Mouse (Mus musculus): ENCODE measurements at regions not wholly inside any gene's neighbourhood (a gene's known extent, or its start where the extent isn't known, plus 50 kb on each side); places are given as distances from the start of the nearest gene placed in this dataset.

GRCm38 (mm10) chr1:118756171-118756865, 128.6 kb downstream of the Tfcp2l1 start:
- TF ChIP-seq CTCF (IDR thresholded peaks at IDR 0.05; ENCODE audit: low read depth) (no peak), EP300 (IDR thresholded peaks at IDR 0.05; ENCODE audit: low read depth) (no peak)
